Mouse (Mus musculus) spleen, postnatal 10 days (tissue): ENCODE results near the gene 4930507D05Rik.
"Not testable (repeated sequence)": the region's sequence is repeated elsewhere in the genome, so short reads cannot be mapped to it uniquely, and the experiment has no call there.

Source experiments
- DNase-seq, 2 experiments: peaks; one replicate each; pipeline ENCODE4 v3.0.0; 2021 to 2022; ENCODE audit warnings: low spot score in 2 of 2

4930507D05Rik gene

GRCm38 (mm10) chr10:62449364-62450279 is at the start of gene 4930507D05Rik, which contains the start of gene Supv3l1:
4930507D05Rik (plus strand) TSS chr10:62449489.
Supv3l1 (minus strand) TSS chr10:62449738.
- DNase-seq: peak; percentile 96 to 97

DNA sequence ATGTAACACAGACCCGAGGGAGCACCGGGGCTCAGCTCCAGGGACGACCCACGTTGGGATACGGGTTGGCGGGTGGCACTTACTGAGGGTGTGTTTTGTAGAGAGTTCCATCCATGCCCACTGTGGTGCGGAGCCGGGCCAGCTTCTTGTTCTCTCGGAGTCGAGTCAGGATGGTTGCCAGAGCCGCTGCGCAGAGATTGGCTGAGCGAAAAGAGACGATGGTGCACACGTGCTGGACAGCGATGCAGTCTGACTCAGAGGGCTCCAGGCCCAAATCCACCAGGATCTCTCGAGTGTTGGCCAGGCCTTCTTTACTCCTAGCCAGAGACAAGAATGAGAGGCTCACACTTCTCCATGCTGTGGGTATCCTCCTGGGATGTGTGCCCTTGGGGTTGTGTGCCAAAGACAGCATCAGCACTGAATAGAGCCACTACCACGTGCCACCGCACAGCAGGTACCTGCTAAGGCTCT is 47.6 kb upstream of the 4930507D05Rik start:
- no peak for DNase-seq

DNA sequence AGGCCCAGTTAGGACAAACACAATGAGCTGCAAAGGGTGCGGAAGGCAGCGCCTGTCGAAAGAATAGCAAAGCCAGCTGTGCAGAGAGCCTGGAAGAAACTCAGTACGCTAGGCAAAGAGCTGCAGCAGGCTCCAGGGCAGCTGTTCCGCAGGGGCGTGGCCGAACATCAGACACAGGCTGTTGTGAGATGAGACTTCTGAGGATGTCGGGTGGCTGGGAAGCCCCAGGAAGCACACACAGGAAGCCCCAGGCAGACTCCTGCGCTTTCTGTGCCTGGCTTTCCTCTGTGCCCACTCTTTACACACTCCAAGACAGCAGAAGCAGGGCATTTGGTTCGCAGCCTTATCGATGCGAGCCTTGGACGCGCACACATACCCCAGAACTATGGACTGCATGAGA is 44.4 kb upstream of the 4930507D05Rik start:
- no peak for DNase-seq

DNA sequence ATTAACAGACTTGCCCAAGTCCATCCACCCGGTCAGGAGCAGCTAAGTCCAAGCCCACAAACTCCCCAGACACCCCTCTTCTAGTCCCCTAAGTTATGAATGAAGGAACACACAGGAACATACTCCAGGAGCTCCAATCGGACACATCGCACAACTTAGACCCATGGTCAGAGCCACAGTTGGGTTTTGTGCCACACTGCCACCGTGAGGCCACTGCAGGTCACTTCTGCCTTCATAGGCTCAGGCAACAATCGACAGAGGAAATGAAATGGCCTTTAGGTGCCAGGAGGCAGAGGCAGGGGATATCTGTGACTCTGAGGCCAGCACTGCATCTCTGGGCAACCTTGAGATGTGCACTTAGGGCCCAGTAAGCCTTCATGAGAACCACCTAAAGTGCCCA is 38.3 kb upstream of the 4930507D05Rik start:
- peak; percentile 31 to 74 for DNase-seq

DNA sequence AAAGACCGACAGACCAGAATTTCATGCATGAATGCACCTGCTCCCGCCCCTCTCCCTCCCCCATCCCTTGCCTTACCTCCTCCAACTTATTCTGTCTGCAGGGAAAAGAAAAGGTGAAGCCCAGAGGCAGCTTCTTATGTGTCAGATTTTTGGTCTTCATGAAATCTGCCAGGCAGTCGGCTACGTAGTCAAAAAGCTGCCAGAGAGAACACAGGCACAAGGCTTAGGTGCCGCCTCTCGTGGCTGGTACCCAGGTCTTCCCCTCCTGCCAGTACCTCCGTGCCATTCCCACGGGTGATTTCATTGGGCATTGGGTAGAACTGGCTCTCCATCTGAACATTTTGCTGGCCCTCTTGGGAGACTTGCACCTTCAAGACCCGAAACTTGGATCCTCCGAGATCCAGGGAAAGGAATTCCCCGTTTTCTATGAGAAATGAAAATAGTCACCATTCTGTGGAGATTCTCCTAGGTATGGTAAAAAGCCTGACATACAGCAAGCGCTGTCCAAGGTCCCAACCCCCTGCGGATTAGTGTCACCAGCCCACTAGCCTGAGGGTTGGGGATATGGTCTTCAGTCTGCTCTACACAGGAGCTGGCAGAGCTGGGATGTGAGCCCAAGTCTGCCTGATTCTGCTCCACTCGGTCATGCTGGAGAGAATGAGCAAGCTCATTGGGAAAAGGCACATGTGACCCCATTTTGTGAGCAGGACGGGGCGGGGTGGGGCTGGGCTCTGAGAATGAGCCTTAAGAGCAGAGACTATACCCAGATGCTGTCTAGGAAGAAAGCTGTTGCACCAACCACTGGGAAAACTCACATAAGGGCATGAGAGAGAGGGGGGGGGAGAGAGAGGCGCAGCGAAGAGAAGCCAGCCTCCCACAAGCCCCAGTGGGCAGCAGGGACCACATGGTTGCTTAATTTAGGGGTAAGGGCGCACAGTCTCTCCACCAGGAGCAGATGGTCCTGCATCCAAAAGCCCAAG is 37.6 kb upstream of the 4930507D05Rik start:
- DNase-seq: no peak

- DNase-seq: no peak
Observed at GRCm38 (mm10) chr10:62412906-62413605, 36.2 kb upstream of the 4930507D05Rik start.

DNA sequence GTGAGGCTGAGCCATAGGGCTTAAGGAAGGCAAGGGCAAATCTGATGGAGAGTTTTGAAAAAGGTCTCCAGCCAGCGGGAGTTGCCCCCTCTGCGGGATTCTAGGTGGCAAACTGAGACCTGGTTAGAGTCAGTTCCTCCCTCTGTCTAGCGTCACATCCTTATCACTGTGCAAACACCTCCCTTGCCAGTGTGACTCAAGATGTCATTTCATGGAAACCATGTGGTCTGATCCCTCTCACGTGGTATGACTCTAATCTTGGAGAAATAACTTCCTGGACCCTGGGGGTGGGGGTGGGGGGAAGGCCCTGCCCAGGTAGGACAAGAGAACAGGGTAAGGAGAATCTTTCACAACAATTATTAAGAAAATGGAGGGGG is 35.7 kb upstream of the 4930507D05Rik start:
- no peak for DNase-seq

DNA sequence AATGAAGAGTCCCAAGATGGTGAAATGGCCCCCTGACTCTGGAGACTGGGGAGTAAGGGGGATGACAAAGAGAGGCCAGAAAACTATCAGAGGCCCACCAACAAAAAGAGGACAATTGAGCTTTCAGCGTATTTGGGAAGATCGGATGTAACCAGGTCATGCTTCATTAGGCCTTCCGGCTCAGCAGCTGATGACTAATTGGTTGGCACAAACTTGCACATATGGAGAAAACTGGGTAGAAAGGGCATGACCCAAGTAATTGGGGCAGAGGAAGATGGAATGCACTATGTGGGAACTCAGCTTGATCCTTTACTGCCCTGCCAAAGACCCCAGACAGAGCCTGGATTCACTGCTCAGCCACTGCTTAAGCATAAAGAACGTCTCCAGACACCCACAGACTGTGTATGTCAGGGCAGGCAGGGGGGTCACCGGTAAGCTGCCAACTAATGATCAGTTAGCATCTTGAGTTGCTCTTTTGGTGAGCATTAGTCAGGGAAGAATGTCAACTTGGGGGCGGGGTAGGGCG is 30.4 kb upstream of the 4930507D05Rik start:
- no peak for DNase-seq

DNA sequence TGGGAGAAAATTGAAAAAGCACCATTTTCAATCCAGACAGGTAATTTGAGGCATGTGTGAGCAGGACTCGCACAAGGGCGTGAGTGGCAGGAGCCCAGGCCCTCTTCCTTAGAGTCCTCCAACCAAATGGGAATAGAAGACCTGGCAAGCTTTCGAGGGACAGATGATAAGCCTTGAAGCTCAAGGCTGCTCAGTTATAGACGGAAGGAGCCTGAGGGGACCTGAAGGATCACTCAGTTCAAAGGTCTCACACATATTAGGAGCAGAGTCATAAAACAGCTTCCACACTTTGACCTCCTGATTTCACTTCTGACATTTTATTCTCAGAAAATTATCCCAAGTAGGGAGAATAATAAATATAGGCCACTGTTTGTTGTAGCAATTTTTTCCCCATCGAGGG is 29.9 kb upstream of the 4930507D05Rik start:
- DNase-seq: no peak

DNA sequence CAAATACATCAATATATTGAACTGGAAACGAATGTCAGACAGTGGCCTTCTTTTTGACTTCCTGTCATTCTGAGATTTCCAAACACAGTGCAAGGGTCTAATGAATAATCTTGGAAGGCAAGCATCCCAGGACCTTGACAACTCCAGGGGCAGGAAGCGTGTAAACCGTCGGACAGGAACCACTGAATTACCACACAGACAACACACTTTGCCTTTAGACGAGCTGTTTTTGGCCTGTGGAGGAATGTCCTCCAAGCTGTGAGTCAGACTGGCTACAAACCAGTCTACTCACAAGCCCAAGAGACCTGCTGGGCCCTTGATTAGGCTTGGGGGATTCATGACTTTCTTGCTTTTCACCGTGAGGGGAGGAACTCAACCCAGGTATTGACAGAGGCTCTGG is 28.9 kb upstream of the 4930507D05Rik start:
- no peak for DNase-seq

DNA sequence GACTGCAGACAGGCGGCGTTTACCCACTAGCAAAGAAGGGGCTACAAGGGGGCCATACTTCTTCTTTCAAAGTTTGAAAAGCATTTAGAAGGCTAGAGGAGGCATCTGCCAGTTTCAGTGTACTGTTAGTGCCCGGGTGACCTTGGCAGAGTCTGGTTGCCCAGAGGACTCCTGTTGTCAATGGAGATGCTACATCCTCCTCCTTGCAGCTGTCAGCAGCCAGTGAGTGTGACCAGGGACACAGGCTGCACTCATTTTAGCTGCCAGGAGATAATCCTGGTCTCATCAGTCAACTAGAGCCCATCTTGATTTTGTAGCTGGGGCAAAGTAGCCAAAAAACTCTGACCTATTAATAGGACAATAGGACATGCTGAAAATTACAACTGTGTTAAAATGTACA is 28.2 kb upstream of the 4930507D05Rik start:
- no peak for DNase-seq

DNA sequence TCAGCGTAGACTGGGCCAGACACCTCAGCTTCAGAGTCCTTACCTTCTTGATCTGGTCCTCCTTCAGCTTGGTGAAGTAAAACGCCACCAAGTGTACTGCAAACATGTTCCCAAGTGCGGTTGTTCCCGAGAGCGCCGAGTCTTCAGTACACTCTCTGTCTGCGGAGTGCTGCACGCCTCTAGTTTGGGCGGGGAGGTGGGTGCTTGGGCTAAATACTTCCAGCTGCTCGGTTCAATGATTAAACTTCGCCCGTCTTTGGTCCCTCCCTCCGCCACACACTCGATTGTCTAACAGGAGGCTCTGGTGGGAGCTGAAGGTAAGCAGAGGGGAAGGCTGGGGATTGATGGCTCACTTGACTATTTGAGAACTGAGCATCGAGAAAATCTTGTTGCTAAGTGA is 27.0 kb upstream of the 4930507D05Rik start, which contains the start of gene Hkdc1:
Hkdc1 (minus strand) TSS at position 237 of the 400 bp plus-strand sequence.
- no peak for DNase-seq

- no peak for DNase-seq
Observed at GRCm38 (mm10) chr10:62425081-62425871, 24.0 kb upstream of the 4930507D05Rik start.

DNA sequence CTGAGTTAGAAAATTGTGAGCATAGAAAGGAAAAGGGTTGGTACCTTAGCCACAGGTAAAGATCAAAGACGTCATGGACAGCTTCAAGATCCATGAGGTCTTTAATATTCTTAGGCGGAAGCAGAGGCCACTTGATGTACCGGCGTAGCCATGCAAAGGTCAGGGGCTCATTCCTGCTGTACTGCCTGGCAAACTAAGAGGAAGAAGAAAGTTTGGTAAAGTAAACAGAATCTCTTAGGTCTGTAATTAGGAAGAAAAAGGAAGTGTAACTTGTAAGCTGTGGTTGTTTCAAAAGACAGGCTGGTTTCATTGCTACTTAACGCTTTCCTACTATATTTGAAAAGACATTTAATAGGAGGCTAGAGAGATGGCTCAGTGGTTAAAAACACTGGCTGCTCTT is 18.9 kb upstream of the 4930507D05Rik start:
- DNase-seq: no peak

GRCm38 (mm10) chr10:62450280-62450640 is 971 bp downstream of the 4930507D05Rik start:
- no peak for DNase-seq

GRCm38 (mm10) chr10:62452001-62452400 is 2.7 kb downstream of the 4930507D05Rik start:
- DNase-seq: not testable (repeated sequence)

- no peak for DNase-seq
Observed at GRCm38 (mm10) chr10:62461321-62461720, 12.0 kb downstream of the 4930507D05Rik start.

- DNase-seq: no peak
Observed at GRCm38 (mm10) chr10:62469736-62470135, 20.4 kb downstream of the 4930507D05Rik start.

DNA sequence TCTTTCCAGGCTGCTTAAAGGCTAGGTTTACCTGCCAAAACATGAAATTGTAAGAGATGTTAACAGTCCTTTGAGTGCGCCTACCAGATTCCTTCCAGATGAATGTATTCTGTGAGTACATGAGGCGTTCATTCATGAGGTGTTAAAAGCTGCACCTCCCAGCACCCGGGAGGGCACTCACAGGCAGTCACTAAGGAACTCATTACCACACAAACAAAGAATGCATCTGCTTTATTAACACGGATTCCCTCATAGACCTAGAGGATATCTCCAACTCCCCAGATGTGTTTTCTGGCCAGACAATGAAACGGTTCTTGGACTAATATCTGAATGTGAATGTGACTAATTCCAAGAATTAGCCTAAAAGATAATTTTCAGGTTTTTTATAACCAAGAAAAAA is 21.8 kb downstream of the 4930507D05Rik start:
- DNase-seq: no peak

- no peak for DNase-seq
Observed at GRCm38 (mm10) chr10:62474944-62475343, 25.7 kb downstream of the 4930507D05Rik start.
